Mouse (Mus musculus): ENCODE results near the gene Slc4a1. TPM values are rescaled to one million over a fixed set of nuclear protein-coding genes. Genes with fewer than 3 reads are reported as not detected.

Slc4a1 gene
- polyA plus RNA-seq, 1 experiment from 2014 or later = 8.9 TPM

- Histone ChIP-seq H3K27ac (ENCODE audit: low read length) (peak overlapping the region; percentile 99), H3K4me3 (ENCODE audit: low read length) (peak overlapping the region; percentile 95), H3K4me2 (ENCODE audit: low read depth, low read length) (peak overlapping the region; percentile 96), H3K9me3 (ENCODE audit: control insufficient read depth, low read length) (no peaks in the 10 kb centered on the region), H3K27me3 (ENCODE audit: control insufficient read depth, insufficient read depth, low read depth, low read length) (no peaks in the 10 kb centered on the region), H3K36me3 (ENCODE audit: control insufficient read depth, insufficient read depth, low read length) (peaks cover 20% of the 10 kb centered on the region), H3K4me1 (replicated peaks; ENCODE audit: control insufficient read depth, insufficient read depth, low read length) (peaks cover 17% of the 10 kb centered on the region), H3K9ac (ENCODE audit: low read length) (peak overlapping the region; percentile 100)
- ATAC-seq (ENCODE audit: low read depth) = peak; percentile 13
- WGBS = under 1% methylated on average over 43 of the region's 87 CpGs
Observed at GRCm38 (mm10) chr11:102317298-102317900, 48.6 kb downstream of the Slc4a1 start.

DNA sequence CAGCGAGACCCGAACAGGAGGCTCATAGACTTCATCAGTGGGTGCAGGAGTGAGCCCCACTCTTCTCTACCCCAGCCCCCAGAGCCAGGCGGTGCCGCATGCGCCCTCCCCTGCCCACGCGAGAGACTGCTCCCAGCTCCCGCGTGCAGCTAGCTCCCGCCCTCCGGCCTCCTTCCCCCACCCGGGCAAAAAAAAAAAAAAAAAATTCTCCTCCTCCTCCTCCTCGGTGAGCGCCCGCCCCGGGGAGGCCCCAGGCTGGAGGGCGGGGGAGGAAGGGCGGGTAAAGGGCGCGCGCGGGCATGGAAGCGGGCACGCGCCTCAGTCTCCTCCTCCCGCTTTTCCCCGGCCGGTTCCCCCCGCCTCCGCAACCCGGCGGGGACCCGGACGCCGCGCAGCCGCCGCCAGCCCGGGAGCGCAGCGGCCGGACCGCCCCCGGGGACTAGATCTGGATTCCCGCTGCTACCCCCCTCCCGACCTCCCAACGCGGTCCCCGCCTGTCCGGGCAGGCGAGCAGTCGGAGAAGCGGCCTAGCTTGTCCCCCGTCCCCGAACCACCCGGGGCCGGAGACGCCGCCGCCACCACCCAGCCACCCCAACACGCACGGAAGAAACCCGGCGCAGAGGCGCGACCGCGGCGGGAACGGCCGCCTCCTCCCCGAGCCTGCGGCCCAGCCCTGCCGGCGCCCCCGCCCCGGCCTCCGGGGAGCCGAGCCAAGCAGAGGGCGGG lies 49.3 kb downstream of the Slc4a1 start:
- under 1% methylated on average over 39 of the region's 80 CpGs for WGBS
- Histone ChIP-seq H3K4me1 (replicated peaks; ENCODE audit: control insufficient read depth, insufficient read depth, low read length) (peaks cover 17% of the 10 kb centered on the region), H3K36me3 (ENCODE audit: control insufficient read depth, insufficient read depth, low read length) (peaks cover 23% of the 10 kb centered on the region), H3K4me2 (ENCODE audit: low read depth, low read length) (peak overlapping the region; percentile 96), H3K27ac (ENCODE audit: low read length) (peak overlapping the region; percentile 99), H3K9me3 (ENCODE audit: control insufficient read depth, low read length) (no peaks in the 10 kb centered on the region), H3K4me3 (ENCODE audit: low read length) (peak overlapping the region; percentile 95), H3K9ac (ENCODE audit: low read length) (peak overlapping the region; percentile 100), H3K27me3 (ENCODE audit: control insufficient read depth, insufficient read depth, low read depth, low read length) (no peaks in the 10 kb centered on the region)
- peak; percentile 42 for ATAC-seq (ENCODE audit: low read depth)

- peak; percentile 0; the same call in 1 of the 2 replicates for ATAC-seq (ENCODE audit: low read depth)
- peak overlapping the region; percentile 100 for H3K9ac ChIP-seq (ENCODE audit: low read length)
- peak overlapping the region; percentile 96 for H3K4me2 ChIP-seq (ENCODE audit: low read depth, low read length)
Observed at GRCm38 (mm10) chr11:102315690-102316571, 50.1 kb downstream of the Slc4a1 start.

GRCm38 (mm10) chr11:102314321-102314720 lies 51.7 kb downstream of the Slc4a1 start:
- 84% methylated on average over 12 of the region's 12 CpGs for WGBS
- no peak for ATAC-seq (ENCODE audit: low read depth)
- Histone ChIP-seq H3K27me3 (ENCODE audit: control insufficient read depth, insufficient read depth, low read depth, low read length) (no peaks in the 10 kb centered on the region), H3K9me3 (ENCODE audit: control insufficient read depth, low read length) (no peaks in the 10 kb centered on the region), H3K4me1 (replicated peaks; ENCODE audit: control insufficient read depth, insufficient read depth, low read length) (peaks cover 20% of the 10 kb centered on the region), H3K4me3 (ENCODE audit: low read length) (no peak overlapping the region), H3K4me2 (ENCODE audit: low read depth, low read length) (no peak overlapping the region), H3K9ac (ENCODE audit: low read length) (no peak overlapping the region), H3K27ac (ENCODE audit: low read length) (no peak overlapping the region), H3K36me3 (ENCODE audit: control insufficient read depth, insufficient read depth, low read length) (peaks cover 28% of the 10 kb centered on the region)

More at GRCm38 (mm10) chr11:102315690-102316571, 50.1 kb downstream of the Slc4a1 start:
- no peaks in the 10 kb centered on the region for H3K27me3 ChIP-seq (ENCODE audit: control insufficient read depth, insufficient read depth, low read depth, low read length)
- peak overlapping the region; percentile 95 for H3K4me3 ChIP-seq (ENCODE audit: low read length)
- 11% methylated on average over 14 of the region's 14 CpGs for WGBS
- H3K4me1 ChIP-seq (replicated peaks; ENCODE audit: control insufficient read depth, insufficient read depth, low read length) = peaks cover 17% of the 10 kb centered on the region
- H3K9me3 ChIP-seq (ENCODE audit: control insufficient read depth, low read length) = no peaks in the 10 kb centered on the region
- peaks cover 23% of the 10 kb centered on the region for H3K36me3 ChIP-seq (ENCODE audit: control insufficient read depth, insufficient read depth, low read length)
- peak overlapping the region; percentile 87 for H3K27ac ChIP-seq (ENCODE audit: low read length)

DNA sequence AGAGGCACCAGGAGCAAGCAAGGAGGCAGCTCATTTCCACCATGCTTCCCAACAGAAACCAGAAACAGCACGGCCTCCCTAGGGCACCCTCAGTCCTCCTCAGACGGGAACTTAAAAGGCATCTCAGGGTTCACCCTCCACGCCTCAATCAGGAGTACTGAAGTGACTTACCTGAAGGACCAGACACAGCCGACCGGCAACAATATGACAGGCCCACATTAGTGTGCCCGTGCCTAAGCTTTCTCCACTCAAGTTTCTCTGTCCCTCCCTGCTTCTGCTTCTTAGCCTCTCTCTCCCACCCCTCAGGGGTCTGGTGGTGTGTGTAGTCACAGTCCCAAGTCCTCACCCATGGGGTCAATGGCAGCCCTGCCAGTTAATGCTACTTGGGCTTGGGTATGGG lies 53.4 kb downstream of the Slc4a1 start:
- Histone ChIP-seq H3K9me3 (ENCODE audit: control insufficient read depth, low read length) (no peaks in the 10 kb centered on the region), H3K9ac (ENCODE audit: low read length) (no peak overlapping the region), H3K27me3 (ENCODE audit: control insufficient read depth, insufficient read depth, low read depth, low read length) (no peaks in the 10 kb centered on the region), H3K4me2 (ENCODE audit: low read depth, low read length) (no peak overlapping the region), H3K4me1 (replicated peaks; ENCODE audit: control insufficient read depth, insufficient read depth, low read length) (peaks cover 26% of the 10 kb centered on the region), H3K4me3 (ENCODE audit: low read length) (no peak overlapping the region), H3K27ac (ENCODE audit: low read length) (no peak overlapping the region), H3K36me3 (ENCODE audit: control insufficient read depth, insufficient read depth, low read length) (peaks cover 35% of the 10 kb centered on the region)
- no peak for ATAC-seq (ENCODE audit: low read depth)
- 78% methylated on average over 6 of the region's 6 CpGs for WGBS

DNA sequence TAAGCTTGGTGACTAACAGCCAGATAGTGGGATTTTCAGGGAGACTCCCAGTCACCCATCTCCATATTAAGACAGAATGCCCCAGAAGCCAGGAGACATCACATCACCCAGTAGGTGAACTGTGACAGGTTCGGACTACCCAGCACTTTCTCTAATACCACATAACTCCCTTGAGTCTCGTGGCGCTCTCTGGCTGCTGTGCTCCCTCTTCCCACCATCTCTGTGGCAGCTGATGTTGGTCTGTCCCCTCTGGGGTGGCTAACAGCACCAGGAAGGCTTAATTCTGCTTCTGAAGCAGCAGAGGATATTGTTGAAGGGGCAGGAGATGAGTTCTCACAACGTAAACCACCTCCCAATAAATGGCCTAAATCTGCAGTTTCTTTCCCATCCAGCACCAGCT lies 54.0 kb downstream of the Slc4a1 start:
- Histone ChIP-seq H3K4me1 (replicated peaks; ENCODE audit: control insufficient read depth, insufficient read depth, low read length) (peaks cover 26% of the 10 kb centered on the region), H3K4me2 (ENCODE audit: low read depth, low read length) (no peak overlapping the region), H3K27me3 (ENCODE audit: control insufficient read depth, insufficient read depth, low read depth, low read length) (no peaks in the 10 kb centered on the region), H3K27ac (ENCODE audit: low read length) (no peak overlapping the region), H3K9ac (ENCODE audit: low read length) (no peak overlapping the region), H3K9me3 (ENCODE audit: control insufficient read depth, low read length) (no peaks in the 10 kb centered on the region), H3K4me3 (ENCODE audit: low read length) (no peak overlapping the region), H3K36me3 (ENCODE audit: control insufficient read depth, insufficient read depth, low read length) (peaks cover 40% of the 10 kb centered on the region)
- 86% methylated on average over 4 of the region's 4 CpGs for WGBS
- ATAC-seq (ENCODE audit: low read depth) = no peak

GRCm38 (mm10) chr11:102310768-102311695 lies 55.0 kb downstream of the Slc4a1 start:
- no peak overlapping the region for H3K4me2 ChIP-seq (ENCODE audit: low read depth, low read length)
- H3K27me3 ChIP-seq (ENCODE audit: control insufficient read depth, insufficient read depth, low read depth, low read length) = no peaks in the 10 kb centered on the region
- no peak for ATAC-seq (ENCODE audit: low read depth)
- H3K27ac ChIP-seq (ENCODE audit: low read length) = no peak overlapping the region
- no peak overlapping the region for H3K4me3 ChIP-seq (ENCODE audit: low read length)
- peaks cover 50% of the 10 kb centered on the region for H3K36me3 ChIP-seq (ENCODE audit: control insufficient read depth, insufficient read depth, low read length)
- H3K9me3 ChIP-seq (ENCODE audit: control insufficient read depth, low read length) = no peaks in the 10 kb centered on the region
- peaks cover 22% of the 10 kb centered on the region for H3K4me1 ChIP-seq (replicated peaks; ENCODE audit: control insufficient read depth, insufficient read depth, low read length)
- no peak overlapping the region for H3K9ac ChIP-seq (ENCODE audit: low read length)
- WGBS = 38% methylated on average over 37 of the region's 38 CpGs

GRCm38 (mm10) chr11:102309821-102310617 lies 56.0 kb downstream of the Slc4a1 start:
- no peaks in the 10 kb centered on the region for H3K27me3 ChIP-seq (ENCODE audit: control insufficient read depth, insufficient read depth, low read depth, low read length)
- H3K9me3 ChIP-seq (ENCODE audit: control insufficient read depth, low read length) = no peaks in the 10 kb centered on the region
- H3K9ac ChIP-seq (ENCODE audit: low read length) = no peak overlapping the region; the same call in 1 of the 2 replicates
- H3K27ac ChIP-seq (ENCODE audit: low read length) = no peak overlapping the region
- no peak for ATAC-seq (ENCODE audit: low read depth)
- H3K4me3 ChIP-seq (ENCODE audit: low read length) = peak overlapping the region; percentile 49
- peaks cover 15% of the 10 kb centered on the region for H3K4me1 ChIP-seq (replicated peaks; ENCODE audit: control insufficient read depth, insufficient read depth, low read length)
- H3K36me3 ChIP-seq (ENCODE audit: control insufficient read depth, insufficient read depth, low read length) = peaks cover 50% of the 10 kb centered on the region
- peak overlapping the region; percentile 68 for H3K4me2 ChIP-seq (ENCODE audit: low read depth, low read length)
- 81% methylated on average over 22 of the region's 22 CpGs for WGBS

All from lung, embryonic 16.5 days (tissue).